Mouse (Mus musculus) ovary, adult 2 months (tissue): ENCODE results near the gene Gm45785. TPM values are rescaled to one million over a fixed set of nuclear protein-coding genes. Genes with fewer than 3 reads are reported as not detected.

Source experiments
- polyA plus RNA-seq: library from polyadenylated mRNA; depleted of rRNA; stranded (reverse); fragments of >200 nt; gene quantifications from 2 replicates; pipeline ENCODE4 v1.2.3, GENCODE M21; 2012; rRNA removed

Gm45785 gene
- polyA plus RNA-seq: not detected in 2 replicates

GRCm38 (mm10) chr7:140855860-140856784, at the start of gene Gm45785:
Gm45785 (minus strand) TSS chr7:140856331.

DNA sequence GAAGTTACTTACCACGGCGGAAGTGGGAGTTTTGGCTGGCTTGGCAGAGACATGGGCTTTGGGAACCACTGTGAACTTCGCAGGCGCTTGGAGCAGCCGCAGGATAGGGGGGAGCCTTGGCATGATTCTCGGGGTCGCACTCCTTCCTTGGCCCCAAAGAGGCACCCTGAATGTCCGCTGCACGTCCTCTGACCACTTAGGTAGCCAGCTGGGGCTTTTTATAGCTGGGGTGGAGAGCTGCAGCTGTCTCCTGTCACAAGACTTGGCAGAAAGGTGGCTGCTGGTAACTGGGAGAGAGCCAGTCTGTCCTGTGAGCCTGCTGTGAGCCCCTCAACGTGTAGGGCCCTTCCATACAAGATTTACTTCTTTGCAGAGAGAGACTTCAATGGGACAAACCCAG, 44.1 kb upstream of the Gm45785 start, which contains the start of gene Cox8b:
TSS of gene Cox8b (minus strand) at position 227 of the 400 bp plus-strand sequence.

DNA sequence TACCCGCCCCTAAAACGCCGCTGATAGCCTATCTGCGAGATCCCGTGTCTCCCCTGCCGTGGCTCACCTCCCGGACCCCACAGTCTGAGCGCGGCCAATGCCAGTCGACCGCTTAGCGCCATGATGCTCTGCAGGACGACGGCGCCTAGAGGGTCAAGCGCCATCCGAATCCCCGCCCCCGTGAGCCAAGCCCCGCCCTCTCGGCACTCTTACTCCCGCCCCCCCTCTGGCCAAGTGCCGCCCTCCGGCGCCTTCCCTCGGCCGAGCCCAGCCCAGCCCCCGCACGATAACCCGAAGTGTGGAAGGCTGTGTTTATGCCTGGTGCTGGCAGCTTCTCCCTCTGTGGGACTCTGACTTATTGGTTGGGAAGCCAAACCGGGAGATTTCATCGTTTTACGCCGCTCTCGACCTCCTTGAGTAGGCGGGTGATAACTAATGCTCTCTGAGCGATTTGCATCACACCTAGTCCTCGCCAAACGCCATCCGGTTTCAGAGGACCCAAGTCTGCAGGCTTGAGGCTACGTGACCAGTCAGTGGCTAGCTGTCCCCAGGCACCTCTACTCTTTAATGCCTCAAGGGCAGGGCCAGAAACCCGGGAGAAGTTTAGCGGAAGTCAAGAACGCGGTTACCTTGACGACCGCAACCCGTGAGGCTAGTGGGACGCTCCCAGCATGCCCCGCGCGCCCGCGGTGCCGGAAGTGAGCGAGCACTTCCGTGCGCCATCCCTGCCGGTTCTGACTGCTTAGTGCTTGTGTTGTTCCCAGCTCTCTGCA, 25.8 kb upstream of the Gm45785 start, which contains the start of the genes Psmd13 and Sirt3:
TSS of gene Psmd13 (plus strand) at position 273 of the 773 bp plus-strand sequence.
TSS of gene Sirt3 (minus strand) at position 614 of the 773 bp plus-strand sequence.

DNA sequence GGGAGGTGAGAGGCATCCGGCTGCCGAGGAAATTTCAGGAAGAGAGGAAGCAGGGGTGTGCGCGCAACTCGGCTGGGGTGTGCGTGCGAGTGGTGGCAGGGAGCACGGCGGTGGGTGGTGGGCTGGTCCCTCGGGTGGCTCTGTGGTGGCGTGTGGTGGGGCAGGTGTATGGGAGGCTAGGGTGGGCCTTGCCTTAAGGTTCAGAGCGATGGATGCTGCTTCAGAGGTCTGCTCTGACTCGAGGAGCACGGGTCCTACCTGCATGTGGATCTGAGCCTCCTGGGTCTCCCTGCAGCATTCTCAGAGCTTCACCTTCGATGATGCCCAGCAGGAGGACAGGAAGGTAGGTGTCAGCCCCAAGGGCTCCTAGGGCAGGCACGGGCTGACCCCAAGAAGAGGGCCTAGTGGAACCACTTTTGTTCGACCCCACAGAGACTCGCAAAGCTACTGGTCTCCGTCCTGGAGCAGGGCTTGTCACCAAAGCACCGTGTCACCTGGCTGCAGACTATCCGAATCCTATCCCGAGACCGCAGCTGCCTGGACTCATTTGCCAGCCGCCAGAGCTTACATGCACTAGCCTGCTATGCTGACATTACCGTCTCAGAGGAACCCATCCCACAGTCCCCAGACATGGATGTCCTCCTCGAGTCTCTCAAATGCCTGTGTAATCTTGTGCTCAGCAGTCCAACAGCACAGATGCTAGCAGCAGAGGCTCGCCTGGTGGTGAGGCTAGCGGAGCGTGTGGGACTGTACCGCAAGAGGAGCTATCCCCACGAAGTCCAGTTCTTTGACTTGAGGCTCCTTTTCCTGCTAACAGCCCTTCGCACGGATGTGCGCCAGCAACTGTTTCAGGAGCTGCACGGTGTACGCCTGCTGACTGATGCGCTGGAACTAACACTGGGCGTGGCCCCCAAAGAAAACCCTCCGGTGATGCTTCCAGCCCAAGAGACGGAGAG, 1.7 kb upstream of the Gm45785 start, which contains the start of gene Bet1l:
TSS of gene Bet1l (minus strand) at position 28 of the 956 bp plus-strand sequence.

GRCm38 (mm10) chr7:140856785-140857549, 836 bp upstream of the Gm45785 start, which contains the start of gene Ric8a:
Ric8a (plus strand) TSS chr7:140856957.

DNA sequence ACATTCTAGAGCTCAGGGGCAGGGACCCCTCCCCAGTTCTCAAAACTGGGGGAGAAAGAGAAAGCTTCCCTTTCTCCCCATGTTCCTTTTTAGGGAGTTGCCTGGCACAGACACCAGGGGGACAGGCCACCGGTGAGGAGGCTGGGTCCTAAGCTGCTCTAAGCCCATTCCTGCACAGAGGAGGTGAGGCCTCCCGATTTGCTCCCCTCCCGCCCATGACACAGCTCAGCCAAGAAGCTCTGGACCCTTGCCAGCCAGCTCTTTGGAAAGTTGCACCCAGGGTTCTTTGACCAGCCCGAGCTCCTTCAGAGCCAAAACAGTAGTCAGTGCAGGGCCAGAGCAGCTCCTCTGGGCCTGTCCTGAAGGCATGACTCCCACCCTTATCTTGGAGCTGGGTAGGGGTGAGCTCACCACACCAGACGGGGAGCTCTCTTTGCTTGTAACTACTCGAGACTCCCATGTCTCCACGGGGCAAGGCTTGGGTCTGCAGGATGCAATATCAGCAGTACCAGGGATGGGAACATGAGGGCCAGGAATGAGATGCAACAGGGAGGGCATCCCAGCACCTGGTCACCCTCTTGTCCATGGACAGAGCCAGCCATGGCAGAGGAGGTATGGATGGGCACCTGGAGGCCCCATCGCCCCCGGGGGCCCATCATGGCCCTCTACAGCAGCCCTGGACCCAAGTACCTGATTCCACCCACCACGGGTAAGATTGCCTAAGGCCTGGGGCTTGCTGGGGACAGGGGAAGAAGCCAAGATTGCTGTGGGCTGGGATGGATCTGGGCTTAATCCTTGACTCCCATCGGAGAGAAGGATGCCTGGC, 8.2 kb downstream of the Gm45785 start, which contains the start of gene Odf3:
TSS of gene Odf3 (plus strand) at position 51 of the 826 bp plus-strand sequence.

DNA sequence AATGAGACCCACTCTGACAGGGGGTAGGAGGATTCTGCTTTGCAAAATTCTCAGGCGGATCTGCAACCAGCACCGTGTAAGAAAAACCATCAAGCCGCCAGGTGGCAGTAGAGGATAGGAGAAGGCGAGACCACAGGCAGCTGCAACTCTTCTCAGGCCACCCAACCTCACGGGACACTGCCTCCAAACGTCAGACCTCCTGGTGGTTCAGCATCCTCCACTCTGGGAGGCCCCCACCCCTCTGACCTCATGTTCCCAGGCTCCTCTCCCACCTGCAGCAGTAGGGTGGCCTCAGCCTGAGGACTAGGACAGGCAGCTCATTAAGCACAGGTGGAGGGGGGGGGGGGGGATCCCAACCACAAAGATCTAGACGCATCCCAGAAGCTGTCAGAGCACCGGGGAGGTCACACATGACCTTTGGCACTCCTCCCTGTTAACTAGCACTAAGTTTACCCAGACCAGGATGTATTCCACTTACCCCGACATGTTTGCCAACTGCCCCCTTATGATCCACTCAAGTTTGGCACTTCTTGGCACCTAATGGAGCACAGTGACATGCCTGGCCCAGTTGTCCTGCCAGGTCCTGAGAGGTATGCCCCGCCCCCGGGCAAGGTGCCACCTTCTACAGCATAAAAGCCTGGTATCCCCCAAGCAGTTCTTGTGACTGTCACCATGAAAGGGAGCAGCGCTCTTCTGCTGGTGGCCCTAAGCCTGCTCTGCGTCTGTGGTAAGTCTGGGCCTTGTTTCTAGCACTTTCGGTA, 11.0 kb downstream of the Gm45785 start, which contains the start of gene Scgb1c1:
TSS of gene Scgb1c1 (plus strand) at position 643 of the 761 bp plus-strand sequence.

GRCm38 (mm10) chr7:140834968-140835757, 21.0 kb downstream of the Gm45785 start, which contains the start of gene Urah:
Urah (plus strand) TSS chr7:140835018.

DNA sequence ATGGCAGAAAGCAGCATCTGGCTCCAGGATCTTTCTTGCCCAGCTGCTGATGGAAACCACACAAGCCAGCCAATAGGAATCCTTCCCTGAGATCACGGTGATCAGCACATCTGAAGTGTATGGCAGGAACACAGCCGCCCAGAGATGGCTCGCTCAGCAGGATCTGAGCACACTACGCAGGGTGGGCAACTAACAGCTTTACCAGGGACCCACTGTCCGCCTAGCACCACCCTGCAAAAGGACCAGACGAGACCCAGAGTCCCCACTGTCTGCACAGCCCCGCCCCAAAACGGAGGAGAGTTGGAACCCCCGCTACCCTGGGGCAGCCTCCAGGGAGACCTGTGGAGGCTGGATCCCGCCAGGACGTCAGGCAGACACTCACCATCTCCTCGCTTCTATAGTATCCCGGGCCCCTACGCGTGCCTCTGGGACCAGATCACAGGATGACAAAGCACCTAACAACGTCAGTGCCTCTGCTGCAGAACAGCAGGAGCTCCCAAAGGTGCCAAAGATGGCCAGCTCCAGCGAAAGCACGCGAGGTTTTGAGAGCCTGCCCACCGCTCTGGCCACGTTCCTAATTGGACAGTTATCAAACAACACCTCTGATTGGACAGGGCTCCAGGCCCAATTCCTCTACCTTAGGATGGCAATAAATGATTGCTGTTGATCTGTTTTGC, 34.3 kb downstream of the Gm45785 start, which contains the start of gene Zfp941:
TSS of gene Zfp941 (minus strand) at position 526 of the 677 bp plus-strand sequence.

DNA sequence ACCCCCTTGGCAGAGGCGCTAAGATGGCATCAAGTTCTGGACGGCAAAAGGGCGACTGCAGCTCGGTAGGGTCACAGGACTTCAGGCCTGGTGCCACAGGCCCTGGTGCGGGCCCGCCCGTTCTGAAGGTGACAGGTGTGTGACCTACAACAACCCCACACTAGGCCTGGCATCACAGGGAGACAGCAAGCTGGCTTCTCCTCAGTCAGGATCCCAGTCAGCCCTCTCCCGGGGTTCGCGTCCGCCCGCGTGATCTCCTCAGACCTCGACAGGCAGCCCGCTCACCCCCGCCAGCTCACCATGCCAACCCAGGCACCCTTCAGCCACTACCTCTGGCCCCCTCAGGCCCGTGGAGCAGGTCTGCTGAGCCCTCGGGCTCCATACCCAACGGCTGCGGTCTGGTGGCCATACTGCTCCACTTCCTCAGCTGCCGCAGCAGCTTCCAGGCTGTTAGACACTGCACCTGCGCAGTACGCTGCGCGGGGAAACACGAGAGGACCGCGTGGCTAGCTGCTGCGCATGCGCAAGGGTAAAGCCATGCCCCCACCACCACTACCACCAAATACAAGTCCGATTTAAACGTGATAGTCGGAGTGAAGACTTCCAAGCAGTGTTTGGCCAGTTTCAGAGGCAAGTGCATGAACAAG, 68.6 kb downstream of the Gm45785 start, which contains the start of gene Syce1:
TSS of gene Syce1 (minus strand) at position 447 of the 647 bp plus-strand sequence.

Other genes with a start within 250 kb of the Gm45785 start
- not detected in 2 replicates for gene Olfr61, start 227.4 kb downstream of the Gm45785 start, polyA plus RNA-seq
- gene Olfr53, start 209.9 kb downstream of the Gm45785 start, polyA plus RNA-seq: not detected in 2 replicates
- not detected in 2 replicates for gene Olfr539, start 196.4 kb downstream of the Gm45785 start, polyA plus RNA-seq
- gene Olfr45, start 174.4 kb downstream of the Gm45785 start, polyA plus RNA-seq: not detected in 2 replicates
- not detected in 2 replicates for gene Olfr541, start 159.1 kb downstream of the Gm45785 start, polyA plus RNA-seq
- 8.3 and 9.5 TPM in 2 replicates for gene Cyp2e1, start 92.6 kb downstream of the Gm45785 start, polyA plus RNA-seq
- gene Syce1, start 68.5 kb downstream of the Gm45785 start, polyA plus RNA-seq: 0.14 and 0.26 TPM in 2 replicates
- 0.12 and 0.23 TPM in 2 replicates for gene Zfp941, start 34.2 kb downstream of the Gm45785 start, polyA plus RNA-seq
- gene Urah, start 21.3 kb downstream of the Gm45785 start, polyA plus RNA-seq: 22.0 and 24.3 TPM in 2 replicates
- gene Scgb1c1, start 10.8 kb downstream of the Gm45785 start, polyA plus RNA-seq: 5.0 and 5.1 TPM in 2 replicates
- gene Odf3, start 8.5 kb downstream of the Gm45785 start, polyA plus RNA-seq: 0.28 and 0.41 TPM in 2 replicates
- 136 and 146 TPM in 2 replicates for gene Ric8a, start 626 bp upstream of the Gm45785 start, polyA plus RNA-seq
- 27.1 and 32.9 TPM in 2 replicates for gene Bet1l, start 1.2 kb upstream of the Gm45785 start, polyA plus RNA-seq
- 62.6 and 66.1 TPM in 2 replicates for gene Psmd13, start 25.6 kb upstream of the Gm45785 start, polyA plus RNA-seq
- gene Sirt3, start 26.0 kb upstream of the Gm45785 start, polyA plus RNA-seq: 31.6 and 44.1 TPM in 2 replicates
- 4.1 and 5.5 TPM in 2 replicates for gene Cox8b, start 44.1 kb upstream of the Gm45785 start, polyA plus RNA-seq
- 1.4 and 1.6 TPM in 2 replicates for gene Nlrp6, start 64.6 kb upstream of the Gm45785 start, polyA plus RNA-seq
- 61.1 and 72.6 TPM in 2 replicates for gene Pgghg, start 85.1 kb upstream of the Gm45785 start, polyA plus RNA-seq
- gene Ifitm5, start 94.0 kb upstream of the Gm45785 start, polyA plus RNA-seq: 2.4 and 4.1 TPM in 2 replicates
- 0.60 TPM in 1 of 2 replicates, not detected in the other for gene Gm45717, start 99.6 kb upstream of the Gm45785 start, polyA plus RNA-seq
- 1,395 and 2,043 TPM in 2 replicates for gene Ifitm2, start 99.7 kb upstream of the Gm45785 start, polyA plus RNA-seq
- 658 and 1,418 TPM in 2 replicates for gene Ifitm1, start 110.9 kb upstream of the Gm45785 start, polyA plus RNA-seq
- 378 and 768 TPM in 2 replicates for gene Ifitm3, start 154.4 kb upstream of the Gm45785 start, polyA plus RNA-seq
- 5.8 and 9.8 TPM in 2 replicates for gene Ifitm6, start 161.6 kb upstream of the Gm45785 start, polyA plus RNA-seq
- not detected in 2 replicates for gene Gm17387, start 172.8 kb upstream of the Gm45785 start, polyA plus RNA-seq
- 3.2 and 3.5 TPM in 2 replicates for gene B4galnt4, start 204.8 kb upstream of the Gm45785 start, polyA plus RNA-seq
- 13.5 and 14.9 TPM in 2 replicates for gene Pkp3, start 221.9 kb upstream of the Gm45785 start, polyA plus RNA-seq
- gene Sigirr, start 244.2 kb upstream of the Gm45785 start, polyA plus RNA-seq: 11.4 and 12.8 TPM in 2 replicates